Mouse (Mus musculus): Measurements from ENCODE around the gene Pctp.
A peak's percentile ranks its signal among the peaks of the same experiment; 100 is the strongest.

Gene Pctp

GRCm38 (mm10) chr11:90006111-90006510 lies 3.4 kb upstream of the Pctp start:
- DNase-seq, result no peak

- no peak for DNase-seq
Measured at GRCm38 (mm10) chr11:90003386-90003785, 692 bp upstream of the Pctp start.

DNA sequence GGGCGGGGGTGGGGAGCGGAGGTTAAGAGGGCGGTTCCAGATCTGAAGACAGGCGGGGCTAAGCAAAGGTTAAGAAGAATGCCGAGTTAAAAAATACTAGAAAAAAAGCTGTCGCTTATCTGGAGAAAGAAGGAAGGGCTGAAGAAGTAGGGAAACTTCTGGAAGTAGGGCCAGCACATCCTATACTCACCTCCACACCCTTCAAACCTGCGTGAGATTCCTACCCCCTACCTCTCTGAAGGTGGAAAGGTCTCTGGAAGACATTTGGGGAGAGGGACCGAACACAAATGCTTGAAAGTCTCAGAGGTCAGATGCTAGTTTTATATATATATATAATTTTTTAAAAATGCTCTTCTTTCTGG lies 274 bp upstream of the Pctp start:
- DNase-seq, result no peak

- DNase-seq, result no peak
Measured at GRCm38 (mm10) chr11:90001396-90002230, 1.1 kb downstream of the Pctp start.

- DNase-seq, result no peak
Measured at GRCm38 (mm10) chr11:90000666-90001065, 2.0 kb downstream of the Pctp start.

GRCm38 (mm10) chr11:89998996-89999770 lies 3.5 kb downstream of the Pctp start:
- DNase-seq, result no peak

DNA sequence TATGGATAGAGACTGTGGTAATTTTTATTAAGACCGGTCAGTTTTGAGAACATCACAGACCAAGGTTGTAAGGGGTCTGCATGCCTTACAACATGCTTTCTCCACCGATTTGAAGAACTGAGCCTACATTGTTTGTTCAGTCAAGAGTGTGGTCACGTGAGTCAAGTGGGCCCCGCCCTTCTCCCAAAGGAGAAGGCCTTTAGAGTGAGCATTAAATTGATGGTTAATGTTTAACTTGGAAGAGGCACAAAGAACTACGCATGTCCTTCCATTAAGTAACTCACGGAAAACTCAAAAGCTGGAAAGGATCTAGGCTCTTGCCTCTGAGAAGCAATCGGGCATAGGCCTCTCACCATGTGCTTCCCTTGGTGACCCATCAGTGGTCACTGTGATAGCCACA lies 5.8 kb downstream of the Pctp start:
- DNase-seq, result peak; percentile 50 to 59

- no peak for DNase-seq
Measured at GRCm38 (mm10) chr11:89996406-89996805, 6.3 kb downstream of the Pctp start.

DNA sequence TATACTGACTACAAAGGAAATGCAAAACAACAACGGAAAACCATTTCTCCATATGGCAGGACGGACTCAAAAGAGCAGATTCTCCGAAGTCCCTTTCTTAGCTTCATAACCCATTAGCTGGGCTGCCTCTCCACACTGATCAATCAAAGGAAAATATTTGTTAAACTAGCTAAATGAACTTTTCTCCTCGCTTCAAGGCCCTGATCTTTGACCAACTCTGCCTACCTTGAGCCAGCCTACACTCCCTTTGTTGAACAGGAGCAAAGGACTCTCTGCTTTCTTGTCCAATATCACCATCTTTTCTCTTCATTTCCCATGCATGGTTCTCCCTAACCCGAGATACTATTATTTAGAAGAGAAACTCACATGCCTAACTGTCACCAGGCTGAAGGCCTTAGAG lies 7.1 kb downstream of the Pctp start:
- DNase-seq, result no peak

GRCm38 (mm10) chr11:89994706-89995105 lies 8.0 kb downstream of the Pctp start:
- no peak for DNase-seq

DNA sequence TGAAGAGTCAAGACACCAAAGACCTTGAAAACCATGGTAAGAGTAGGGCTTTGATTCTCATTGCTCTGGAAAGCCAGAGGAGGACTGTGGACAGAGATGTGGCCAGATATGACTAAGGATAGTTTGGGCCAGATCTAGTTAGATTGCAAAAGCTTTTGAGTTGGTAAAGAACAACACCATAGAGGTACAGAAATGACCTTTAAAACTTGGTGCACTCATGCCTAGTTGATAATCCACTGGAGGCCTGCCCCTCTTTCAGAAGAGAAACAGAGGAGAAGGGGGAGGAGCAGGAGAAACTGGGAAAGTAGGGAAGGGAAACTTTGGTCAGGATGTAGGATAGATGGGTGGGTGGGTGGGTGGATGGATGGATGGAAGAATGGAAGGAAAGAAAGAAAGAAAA lies 11.0 kb downstream of the Pctp start:
- no peak for DNase-seq

- peak; percentile 54 to 72 for DNase-seq
Measured at GRCm38 (mm10) chr11:89988936-89989589, 13.6 kb downstream of the Pctp start.

GRCm38 (mm10) chr11:89986516-89986915 lies 16.2 kb downstream of the Pctp start:
- no peak for DNase-seq

GRCm38 (mm10) chr11:89985200-89986187 lies 17.2 kb downstream of the Pctp start:
- DNase-seq, result no peak

DNA sequence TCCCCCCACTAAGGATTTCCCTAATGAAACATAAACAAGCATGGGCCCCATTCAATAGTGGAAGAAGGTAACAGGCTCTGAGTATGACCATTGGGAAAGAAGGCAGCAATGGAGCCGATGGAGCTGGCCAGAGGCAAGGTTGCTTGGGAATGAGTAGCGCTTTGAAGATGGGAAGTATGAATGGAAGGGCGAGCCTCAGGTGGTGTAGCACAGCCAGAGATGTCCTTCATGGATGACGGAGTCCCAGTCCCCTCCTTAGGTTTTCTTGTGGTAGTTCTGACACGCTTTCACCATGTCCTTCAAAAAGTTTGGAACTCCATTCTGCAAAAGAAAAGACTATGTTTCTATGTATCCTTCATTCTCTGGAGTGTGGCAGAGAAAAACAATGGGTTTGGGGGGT lies 18.3 kb downstream of the Pctp start:
- DNase-seq, result no peak

GRCm38 (mm10) chr11:89982918-89983317 lies 19.8 kb downstream of the Pctp start:
- no peak for DNase-seq

DNA sequence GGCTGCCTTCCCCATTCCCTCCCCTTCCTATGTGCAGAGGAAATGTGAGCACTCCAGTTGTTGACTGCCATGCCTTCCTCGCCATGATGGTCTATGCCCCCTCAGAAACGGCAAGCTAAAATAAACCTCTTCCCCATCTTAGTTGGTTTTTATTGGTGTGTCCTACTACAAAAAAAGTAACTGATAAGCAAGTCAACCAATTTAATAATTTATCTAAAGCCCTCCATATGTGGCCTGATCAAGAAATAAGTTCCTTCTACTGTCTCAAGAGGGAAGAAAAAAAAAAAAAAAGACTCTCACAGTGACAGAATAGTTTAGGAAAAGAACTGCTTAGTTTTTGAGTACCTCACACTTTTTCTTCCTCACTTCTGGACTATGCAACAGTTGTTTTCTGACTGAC lies 22.6 kb downstream of the Pctp start:
- no peak for DNase-seq

DNA sequence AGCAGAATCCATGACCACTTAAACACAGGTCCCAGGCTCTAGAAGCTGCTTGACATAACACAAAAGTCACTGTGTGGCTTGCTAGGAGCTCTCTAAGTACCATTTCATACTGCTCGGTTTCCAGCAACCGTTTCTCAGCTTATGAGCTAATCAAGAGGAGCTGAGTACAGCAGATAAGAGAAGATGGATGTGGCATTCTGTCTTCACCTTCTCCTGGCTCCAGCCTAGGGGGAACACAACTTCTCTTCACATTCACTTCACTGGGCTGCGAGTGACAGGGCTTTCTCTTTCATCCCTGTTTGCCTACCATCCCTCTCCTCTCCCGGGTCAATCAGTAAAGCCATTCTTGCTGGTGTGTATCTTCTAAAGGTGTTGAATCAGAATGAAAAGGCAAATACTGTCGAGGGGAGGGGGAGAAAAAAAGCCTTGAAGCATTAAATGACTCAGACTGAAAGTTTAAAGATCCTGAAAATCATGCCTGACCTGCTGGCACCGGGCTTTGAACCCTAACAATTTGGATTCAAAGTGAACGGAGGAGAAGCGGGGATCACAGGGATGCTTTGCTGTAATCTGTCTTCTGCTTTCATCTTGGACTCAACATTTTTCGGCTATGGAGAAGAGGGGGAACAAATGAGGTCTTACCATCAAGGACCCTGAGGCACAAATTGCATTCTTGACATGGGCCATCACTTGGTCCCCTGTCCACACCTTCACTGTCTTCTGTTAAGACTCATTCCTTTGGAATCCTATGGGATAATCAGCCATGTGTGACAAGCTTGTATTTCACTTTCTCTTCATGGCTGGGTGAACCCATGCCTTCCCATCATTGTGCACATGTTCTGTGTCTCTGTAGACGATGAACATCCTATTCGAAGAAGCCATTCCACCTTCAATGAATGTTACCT lies 23.5 kb downstream of the Pctp start:
- no peak for DNase-seq

DNA sequence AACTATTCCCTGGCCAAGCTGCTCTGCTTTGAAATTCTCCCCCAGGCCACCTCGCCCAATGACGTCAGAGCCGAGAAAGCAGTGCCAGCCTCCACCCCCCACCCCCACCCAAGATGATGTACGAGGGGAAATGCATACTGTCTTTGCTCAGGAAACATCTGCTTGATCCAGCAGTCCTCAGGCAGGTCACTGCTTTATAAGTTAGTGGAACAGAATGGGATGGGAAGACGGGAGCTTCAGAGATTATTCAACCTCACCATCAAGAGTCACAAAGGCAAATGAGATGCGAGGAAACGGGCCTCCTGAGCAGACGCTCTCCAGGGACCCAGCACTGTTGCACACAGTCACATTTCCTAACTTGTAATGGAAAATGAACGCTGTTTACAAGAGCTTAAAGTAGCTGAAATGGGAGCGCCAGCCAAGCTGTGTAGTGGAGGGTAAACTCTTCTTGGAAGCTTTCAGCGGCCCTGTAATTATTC lies 24.3 kb downstream of the Pctp start:
- peak; percentile 37 to 60 for DNase-seq

DNA sequence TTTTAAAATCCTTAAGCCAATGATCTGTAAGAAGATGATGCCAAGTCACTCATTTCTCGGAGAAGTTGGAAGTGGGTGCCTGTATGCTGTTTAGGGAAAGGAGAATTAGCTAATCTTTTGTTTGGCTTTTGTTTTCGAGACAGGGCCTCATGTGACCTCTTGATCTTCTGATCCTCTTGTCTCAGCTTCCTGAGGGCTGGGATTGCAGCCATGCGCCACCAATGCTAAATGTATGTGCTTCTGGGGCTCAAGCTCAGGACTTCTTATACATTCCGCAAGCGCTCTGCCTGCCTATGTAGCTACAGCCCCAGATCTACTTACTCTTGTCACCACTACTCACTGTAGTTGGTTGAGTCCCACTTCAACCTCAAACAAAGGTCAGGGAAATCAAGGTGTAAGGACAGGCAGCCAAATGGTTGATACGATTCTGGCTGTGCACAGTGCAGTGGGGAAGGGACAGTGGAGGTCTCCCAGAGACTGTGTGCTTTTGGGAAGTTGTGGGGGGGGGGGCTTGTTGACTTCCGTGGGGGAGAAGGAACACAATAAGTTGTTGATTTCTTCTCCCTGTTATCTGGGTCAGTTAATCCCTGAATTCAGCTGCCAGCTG lies 24.8 kb downstream of the Pctp start:
- DNase-seq, result no peak

DNA sequence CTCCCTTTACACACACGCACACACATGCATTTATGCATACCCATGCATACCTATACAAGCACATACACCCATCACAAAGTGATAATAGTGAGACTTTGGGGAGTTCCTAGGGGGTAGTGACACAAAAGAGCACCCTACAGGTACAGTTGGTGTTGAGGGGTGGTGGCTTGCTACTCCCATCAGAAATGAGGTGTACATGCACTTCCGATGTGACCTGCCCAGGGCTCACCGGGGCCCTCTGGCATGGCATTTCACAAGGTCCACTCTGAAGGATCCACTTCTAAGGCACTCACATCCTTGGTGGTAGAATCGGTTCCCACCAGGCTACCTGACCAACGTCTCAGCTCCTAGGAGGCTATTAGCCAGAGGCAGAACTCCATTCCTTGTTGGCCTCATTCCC lies 26.3 kb downstream of the Pctp start:
- no peak for DNase-seq

All from lung, adult 18-20 months (tissue).